Mouse (Mus musculus) limb, embryonic 14.5 days (tissue): Measurements from ENCODE around the gene Hnrnph3. TPM values are rescaled to one million over a fixed set of nuclear protein-coding genes. Genes with fewer than 3 reads are reported as not detected.

Experiments
- ATAC-seq: fragments of 200-750 bp; cut with Nextera tagmentation; 2 replicates; pipeline ENCODE4 v1.8.0; 2017; ENCODE audit warnings: low read depth, moderate number of reproducible peaks, moderate TSS enrichment; ENCODE audit not compliant: low FRiP score
- DNase-seq: peaks from one replicate; pipeline ENCODE4 v3.0.0-alpha.2; 2015; ENCODE audit warnings: low spot score
- H3K27ac ChIP-seq: fragments of 300-500 bp; sonication (generic); replicated peaks from 2 replicates; pipeline ENCODE4 v1.5.1; 2014; ENCODE audit warnings: low read depth, mild to moderate bottlenecking, low read length, moderate library complexity, mixed read lengths
- H3K27me3 ChIP-seq: fragments of 300-500 bp; sonication (generic); 2 replicates; pipeline ENCODE4 v1.6.1; 2014; ENCODE audit warnings: low read length, mixed read lengths; ENCODE audit not compliant: control insufficient read depth, insufficient read depth
- H3K36me3 ChIP-seq: fragments of 300-500 bp; sonication (generic); 2 replicates; pipeline ENCODE4 v1.6.1; 2014; ENCODE audit warnings: mild to moderate bottlenecking, low read length, moderate library complexity, mixed read lengths; ENCODE audit not compliant: control insufficient read depth, insufficient read depth
- H3K4me1 ChIP-seq: fragments of 300-500 bp; sonication (generic); 2 replicates; pipeline ENCODE4 v1.6.1; 2014; ENCODE audit warnings: antibody characterized with exemption, low read length, mixed read lengths; ENCODE audit not compliant: control insufficient read depth, insufficient read depth
- H3K4me2 ChIP-seq: fragments of 300-500 bp; sonication (generic); replicated peaks from 2 replicates; pipeline ENCODE4 v1.6.1; 2014; ENCODE audit warnings: low read depth, mild to moderate bottlenecking, low read length, moderate library complexity; ENCODE audit not compliant: severe bottlenecking
- H3K4me3 ChIP-seq: fragments of 300-500 bp; sonication (generic); replicated peaks from 2 replicates; pipeline ENCODE4 v1.5.1; 2014; ENCODE audit warnings: low read length
- H3K9ac ChIP-seq: fragments of 300-500 bp; sonication (generic); 2 replicates; pipeline ENCODE4 v1.6.1; 2014; ENCODE audit warnings: mild to moderate bottlenecking, low read depth, low read length, moderate library complexity; ENCODE audit not compliant: severe bottlenecking
- H3K9me3 ChIP-seq: fragments of 300-500 bp; sonication (generic); 2 replicates; pipeline ENCODE4 v1.6.1; 2016; ENCODE audit warnings: low read length; ENCODE audit not compliant: control insufficient read depth
- POLR2A ChIP-seq: fragments of 200-500 bp; IDR thresholded peaks from 2 replicates; pipeline ENCODE4 v1.8.0; 2012; ENCODE audit warnings: inconsistent platforms, mild to moderate bottlenecking, moderate library complexity, borderline replicate concordance; ENCODE audit not compliant: insufficient read depth, insufficient read length; ENCODE audit errors: extremely low read depth
- WGBS: fragments of 180-500 bp; shearing (Covaris S2); extraction: QIAGEN DNeasy Blood & Tissue Kit; methylation state at CpG from one replicate; pipeline ENCODE4 v1.1.7; 2014; 5-methylcytosine and 5-hydroxymethylcytosine counted together
- polyA plus RNA-seq, 2 experiments: library from polyadenylated mRNA; depleted of rRNA in 1 of 2; stranded (reverse) in 1 of 2; unstranded in 1 of 2; fragments of >200 nt; fragmentation: Nextera tagmentation in 1 of 2; extraction: Ambion mirVana in 1 of 2; gene quantifications; 2 replicates each; pipeline versions ENCODE4 v1.2.1 to v1.2.3; 2012 to 2014

Gene Hnrnph3
- polyA plus RNA-seq, 2 experiments, result 54.9 to 119 TPM

- H3K27ac ChIP-seq, result peak overlapping the region; percentile 100
- peaks cover 23% of the 10 kb centered on the region for H3K4me1 ChIP-seq
- H3K4me3 ChIP-seq, result peak overlapping the region; percentile 94
- TF ChIP-seq POLR2A, result peak; percentile 53; the same call in 1 of the 2 replicates
- H3K9ac ChIP-seq, result peak overlapping the region; percentile 100
- ATAC-seq (peak; percentile 24; the same call in 1 of the 2 replicates), DNase-seq (peak; percentile 70)
- no peaks in the 10 kb centered on the region for H3K27me3 ChIP-seq
- H3K9me3 ChIP-seq, result no peaks in the 10 kb centered on the region
- peak overlapping the region; percentile 67 for H3K4me2 ChIP-seq
- 0% methylated on average over 8 of the region's 8 CpGs for whole genome bisulfite sequencing
- H3K36me3 ChIP-seq, result no peaks in the 10 kb centered on the region
These were observed 528 bp upstream of the Hnrnph3 start for GRCm38 (mm10) chr10:63024580-63024910.

GRCm38 (mm10) chr10:63023121-63023748 lies 782 bp downstream of the Hnrnph3 start:
- DNase-seq, result peak; percentile 69
- H3K36me3 ChIP-seq, result peaks cover 3% of the 10 kb centered on the region; the same call in 1 of the 2 replicates
- TF ChIP-seq POLR2A, result no peak
- 0% methylated on average over 37 of the region's 68 CpGs for WGBS
- peak overlapping the region; percentile 94 for H3K4me3 ChIP-seq
- peak overlapping the region; percentile 100 for H3K27ac ChIP-seq
- H3K9ac ChIP-seq, result peak overlapping the region; percentile 100
- no peaks in the 10 kb centered on the region for H3K27me3 ChIP-seq
- ATAC-seq, result peak; percentile 16; the same call in 1 of the 2 replicates
- peak overlapping the region; percentile 59 for H3K4me2 ChIP-seq
- H3K4me1 ChIP-seq, result peaks cover 23% of the 10 kb centered on the region
- no peaks in the 10 kb centered on the region for H3K9me3 ChIP-seq

DNA sequence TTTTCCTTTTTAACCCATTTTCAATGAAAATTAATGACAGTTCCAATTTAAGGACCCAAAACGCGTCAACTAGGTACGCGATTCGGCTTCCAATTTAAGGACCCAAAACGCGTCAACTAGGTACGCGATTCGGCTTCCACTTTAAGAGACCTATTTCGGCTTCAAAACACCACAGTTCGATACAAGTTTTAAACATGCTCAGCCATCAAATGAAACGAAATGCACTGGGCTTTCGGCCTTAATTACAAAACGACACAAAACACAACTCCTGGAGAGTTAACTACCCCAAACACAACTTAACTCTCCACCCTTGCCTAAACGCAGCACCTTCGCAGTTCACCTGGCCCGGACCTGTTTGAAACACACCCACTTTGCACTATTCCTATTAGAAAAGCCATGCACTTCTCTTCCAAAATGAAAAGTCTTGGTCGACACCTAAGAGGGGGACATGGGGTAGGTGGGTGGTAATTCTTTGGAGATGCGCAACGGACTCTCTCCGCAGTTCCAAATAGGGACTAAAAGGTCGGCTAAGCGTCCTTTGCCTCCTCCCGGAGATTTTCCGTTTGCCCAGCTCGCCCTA lies 1.4 kb downstream of the Hnrnph3 start:
- H3K9me3 ChIP-seq, result no peaks in the 10 kb centered on the region
- ATAC-seq, result no peak
- peak overlapping the region; percentile 100 for H3K9ac ChIP-seq
- H3K4me1 ChIP-seq, result peaks cover 23% of the 10 kb centered on the region
- under 1% methylated on average over 27 of the region's 27 CpGs for WGBS
- H3K4me2 ChIP-seq, result peak overlapping the region; percentile 59
- no peaks in the 10 kb centered on the region for H3K27me3 ChIP-seq
- peak overlapping the region; percentile 94 for H3K4me3 ChIP-seq
- peak; percentile 5 for DNase-seq
- TF ChIP-seq POLR2A, result no peak
- H3K36me3 ChIP-seq, result peaks cover 7% of the 10 kb centered on the region; the same call in 1 of the 2 replicates
- peak overlapping the region; percentile 100 for H3K27ac ChIP-seq

GRCm38 (mm10) chr10:63021702-63022101 lies 2.3 kb downstream of the Hnrnph3 start:
- 0 out of 2 replicates have a peak overlapping the region, but pooled peaks have one; percentile 13 for H3K27ac ChIP-seq
- TF ChIP-seq POLR2A, result no peak
- no peaks in the 10 kb centered on the region for H3K9me3 ChIP-seq
- peak overlapping the region; percentile 59 for H3K4me2 ChIP-seq
- H3K4me3 ChIP-seq, result peak overlapping the region; percentile 94
- H3K36me3 ChIP-seq, result peaks cover 17% of the 10 kb centered on the region
- DNase-seq (peak; percentile 7), ATAC-seq (no peak)
- WGBS, result 63% methylated on average over 4 of the region's 4 CpGs
- peak overlapping the region; percentile 100; the same call in 1 of the 2 replicates for H3K9ac ChIP-seq
- no peaks in the 10 kb centered on the region for H3K27me3 ChIP-seq
- H3K4me1 ChIP-seq, result peaks cover 23% of the 10 kb centered on the region

GRCm38 (mm10) chr10:63019304-63019703 lies 4.7 kb downstream of the Hnrnph3 start:
- no peaks in the 10 kb centered on the region for H3K9me3 ChIP-seq
- no peak overlapping the region for H3K9ac ChIP-seq
- H3K27ac ChIP-seq, result no peak overlapping the region
- TF ChIP-seq POLR2A, result no peak
- no peak overlapping the region for H3K4me2 ChIP-seq
- 80% methylated on average over 6 of the region's 6 CpGs for WGBS
- H3K27me3 ChIP-seq, result no peaks in the 10 kb centered on the region
- ATAC-seq (no peak), DNase-seq (no peak)
- H3K4me1 ChIP-seq, result peaks cover 12% of the 10 kb centered on the region
- peaks cover 41% of the 10 kb centered on the region for H3K36me3 ChIP-seq
- no peak overlapping the region for H3K4me3 ChIP-seq
